Mouse (Mus musculus): ENCODE measurements at regions not wholly inside any gene's neighbourhood (a gene's known extent, or its start where the extent isn't known, plus 50 kb on each side); places are given as distances from the start of the nearest gene placed in this dataset.

DNA sequence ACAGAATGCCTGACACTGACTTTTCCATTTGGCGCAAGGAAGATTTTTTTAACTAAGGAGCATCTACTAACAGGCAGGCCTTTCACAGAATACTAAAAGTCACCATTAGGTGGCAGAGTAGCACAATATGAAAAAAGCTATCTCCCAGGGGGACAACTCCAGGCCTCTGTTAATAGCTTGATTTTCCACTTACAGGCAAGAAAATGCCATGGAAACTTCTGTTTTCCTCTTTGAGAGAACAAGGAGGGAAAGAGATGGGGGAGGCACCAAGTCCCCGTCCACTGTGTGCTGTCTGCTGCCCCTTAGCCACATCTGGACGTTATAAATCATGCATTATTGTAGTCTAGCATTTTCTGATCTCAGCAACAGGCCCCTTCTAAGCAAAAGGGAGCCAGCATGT lies 320.3 kb downstream of the Icos start:
- Histone ChIP-seq H3K4me3 (no peak overlapping the region), H3K27me3 (replicated peaks) (peaks cover 7% of the 10 kb centered on the region; the same call in 1 of the 2 replicates), H3K36me3 (no peaks in the 10 kb centered on the region), H3K9ac (no peak overlapping the region), H3K4me1 (peaks cover 50% of the 10 kb centered on the region), H3K27ac (0 out of 2 replicates have a peak overlapping the region, but pooled peaks have one; percentile 20), H3K4me2 (replicated peaks) (no peak overlapping the region), H3K9me3 (no peaks in the 10 kb centered on the region)
- 17% methylated on average over 3 of the region's 3 CpGs for WGBS
- ATAC-seq (ENCODE audit: low FRiP score, low read depth), result no peak

DNA sequence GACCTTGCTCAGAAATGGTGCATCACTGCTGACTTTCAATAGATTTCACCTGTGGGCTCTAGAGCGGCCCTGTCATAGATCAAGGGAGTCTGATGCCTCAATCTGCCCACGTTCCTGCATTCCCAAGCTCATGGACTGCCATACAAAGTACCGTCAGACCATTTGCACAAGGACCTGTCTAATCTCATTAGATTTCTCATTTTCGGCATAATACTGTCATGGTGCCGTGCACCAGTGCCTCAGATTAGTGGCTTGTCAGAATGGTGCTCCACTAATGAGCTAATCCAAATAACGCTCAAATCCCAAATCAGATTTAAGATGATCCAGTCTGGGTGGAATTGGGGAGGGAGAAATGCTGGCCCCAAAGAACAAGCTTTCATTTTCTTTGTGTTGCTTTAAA lies 321.1 kb downstream of the Icos start:
- no peak for ATAC-seq (ENCODE audit: low FRiP score, low read depth)
- Histone ChIP-seq H3K36me3 (no peaks in the 10 kb centered on the region), H3K27ac (0 out of 2 replicates have a peak overlapping the region, but pooled peaks have one; percentile 20), H3K4me3 (no peak overlapping the region), H3K9ac (no peak overlapping the region), H3K4me1 (peaks cover 45% of the 10 kb centered on the region), H3K27me3 (replicated peaks) (peaks cover 12% of the 10 kb centered on the region; the same call in 1 of the 2 replicates), H3K9me3 (no peaks in the 10 kb centered on the region), H3K4me2 (replicated peaks) (no peak overlapping the region)
- WGBS, result 61% methylated on average over 6 of the region's 6 CpGs

DNA sequence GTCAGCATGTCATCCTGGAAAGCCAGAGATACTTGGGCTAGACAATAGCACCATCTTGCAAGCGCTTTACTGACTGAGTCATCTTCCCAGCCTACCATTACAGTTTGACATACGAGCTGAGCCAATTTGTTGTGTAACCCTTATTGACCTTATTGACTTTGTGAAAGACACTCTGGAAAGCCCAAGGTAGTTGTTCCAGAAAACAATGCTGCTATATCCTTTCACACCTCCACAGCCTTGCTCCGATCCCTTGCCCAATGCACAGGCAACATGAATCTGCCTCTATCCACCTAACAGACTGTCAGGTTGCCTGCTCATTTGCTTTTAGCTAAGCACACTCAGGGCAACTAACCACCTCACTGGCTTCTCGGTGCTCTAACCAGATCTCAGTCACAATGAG lies 322.8 kb downstream of the Icos start:
- Histone ChIP-seq H3K9ac (no peak overlapping the region), H3K4me1 (peaks cover 45% of the 10 kb centered on the region), H3K4me2 (replicated peaks) (no peak overlapping the region), H3K4me3 (no peak overlapping the region), H3K27me3 (replicated peaks) (peaks cover 22% of the 10 kb centered on the region), H3K27ac (no peak overlapping the region), H3K9me3 (no peaks in the 10 kb centered on the region), H3K36me3 (no peaks in the 10 kb centered on the region)
- no peak for ATAC-seq (ENCODE audit: low FRiP score, low read depth)
- 17% methylated on average over 4 of the region's 4 CpGs for WGBS

DNA sequence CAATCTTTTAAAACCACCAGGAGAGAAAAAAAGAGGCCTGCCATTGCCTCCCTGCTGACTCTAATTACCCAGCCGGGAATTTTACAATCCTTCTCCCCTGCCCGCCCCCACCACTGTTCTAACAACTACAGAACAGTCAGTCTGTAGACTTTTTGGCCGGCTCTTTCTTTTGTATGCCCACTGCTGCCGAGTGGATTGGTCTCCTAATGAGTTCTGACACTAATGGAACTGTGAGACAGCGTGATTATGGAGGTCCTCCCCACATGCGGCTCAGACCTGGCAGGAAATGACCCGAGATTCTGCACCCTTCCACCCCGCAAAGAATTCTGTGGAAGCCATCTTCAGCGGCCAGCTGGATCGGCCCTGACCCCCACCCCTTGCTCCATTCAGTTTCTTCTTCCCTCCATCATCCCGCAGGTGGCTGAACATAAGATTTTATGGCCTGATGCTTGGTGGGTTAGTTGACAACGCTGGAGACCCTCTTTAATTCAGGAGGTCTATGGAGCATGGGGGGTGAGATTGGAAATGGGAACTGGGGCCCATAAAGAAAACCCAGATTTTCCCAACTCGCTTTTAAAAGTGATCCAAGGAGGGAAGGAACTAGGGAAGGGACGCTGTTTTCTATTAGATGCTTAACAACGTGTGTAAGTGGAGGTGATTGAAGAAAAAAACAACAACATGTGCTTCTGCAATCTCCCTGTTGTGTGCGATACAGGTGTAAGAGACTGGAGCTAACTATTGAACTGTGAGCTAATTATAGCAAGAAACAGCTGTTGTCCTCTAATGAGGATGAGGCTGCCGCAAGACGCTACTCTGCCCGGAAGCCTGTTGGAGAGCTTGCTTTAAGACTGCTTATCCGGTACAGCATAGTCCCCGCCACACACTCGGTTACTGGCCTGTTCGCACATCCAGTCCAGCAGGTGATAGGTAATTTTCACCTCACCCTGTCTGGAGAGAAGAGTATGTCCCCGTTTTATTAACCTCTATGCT lies 323.6 kb downstream of the Icos start:
- no peaks in the 10 kb centered on the region for H3K9me3 ChIP-seq
- no peaks in the 10 kb centered on the region for H3K36me3 ChIP-seq
- H3K27me3 ChIP-seq (replicated peaks), result peaks cover 25% of the 10 kb centered on the region
- 0 out of 2 replicates have a peak, but pooled peaks have one; percentile 16 for ATAC-seq (ENCODE audit: low FRiP score, low read depth)
- 11% methylated on average over 24 of the region's 24 CpGs for WGBS
- no peak overlapping the region for H3K4me3 ChIP-seq
- no peak overlapping the region for H3K9ac ChIP-seq
- H3K4me2 ChIP-seq (replicated peaks), result peak overlapping the region; percentile 26
- H3K27ac ChIP-seq, result no peak overlapping the region
- H3K4me1 ChIP-seq, result peaks cover 45% of the 10 kb centered on the region

DNA sequence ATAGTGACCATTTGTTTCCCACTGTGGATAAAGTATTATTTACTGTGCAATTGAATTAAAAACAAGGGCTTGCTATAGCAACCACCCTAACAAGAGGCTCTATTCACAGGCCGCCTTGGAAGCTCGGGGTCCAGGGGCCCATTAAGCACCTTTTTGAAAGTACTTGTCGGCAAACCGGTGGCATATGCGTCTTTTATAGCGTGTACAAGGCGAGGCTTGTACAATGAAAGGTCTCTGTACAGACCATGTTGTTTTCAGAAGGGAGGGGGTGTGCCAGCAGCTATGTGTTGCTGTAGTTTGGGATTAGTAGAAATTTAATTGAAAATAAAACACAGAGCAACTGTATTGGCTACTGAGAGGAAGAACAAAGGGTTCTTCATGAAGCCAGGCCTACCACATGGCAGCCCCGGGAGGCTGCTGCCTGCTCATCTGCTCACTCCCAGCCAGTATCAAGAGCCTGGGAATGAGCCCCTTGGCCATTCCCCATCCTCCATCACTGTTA lies 324.9 kb downstream of the Icos start:
- 8% methylated on average over 8 of the region's 8 CpGs for WGBS
- Histone ChIP-seq H3K36me3 (no peaks in the 10 kb centered on the region), H3K9me3 (no peaks in the 10 kb centered on the region), H3K27ac (no peak overlapping the region), H3K9ac (no peak overlapping the region), H3K4me3 (no peak overlapping the region), H3K4me2 (replicated peaks) (peak overlapping the region; percentile 26; the same call in 1 of the 2 replicates), H3K4me1 (peaks cover 37% of the 10 kb centered on the region), H3K27me3 (replicated peaks) (peaks cover 33% of the 10 kb centered on the region)
- ATAC-seq (ENCODE audit: low FRiP score, low read depth), result peak; percentile 87

DNA sequence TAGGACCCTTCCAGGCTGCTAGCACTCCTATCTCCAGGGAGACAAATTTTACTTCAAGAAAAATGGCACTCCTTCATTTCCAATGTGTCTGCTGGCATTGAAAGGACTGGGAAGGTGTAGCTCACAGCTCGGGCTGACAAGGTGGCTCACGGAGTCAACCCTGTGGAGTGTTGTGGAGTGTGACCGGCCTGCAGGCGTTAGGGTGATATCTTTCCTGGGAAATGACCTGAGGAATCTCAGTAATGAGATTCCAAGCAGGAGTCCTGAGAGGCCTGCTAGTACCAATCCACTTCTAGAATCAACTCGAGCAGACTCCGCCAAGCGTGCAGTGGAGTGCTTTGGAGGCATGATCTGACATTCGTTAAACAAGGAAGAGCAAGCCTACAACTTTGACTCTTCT lies 328.6 kb downstream of the Icos start:
- no peak for ATAC-seq (ENCODE audit: low FRiP score, low read depth)
- WGBS, result 52% methylated on average over 8 of the region's 8 CpGs
- H3K4me3 ChIP-seq, result no peak overlapping the region
- H3K4me1 ChIP-seq, result peaks cover 11% of the 10 kb centered on the region
- H3K36me3 ChIP-seq, result no peaks in the 10 kb centered on the region
- H3K27me3 ChIP-seq (replicated peaks), result peaks cover 45% of the 10 kb centered on the region
- H3K9me3 ChIP-seq, result no peaks in the 10 kb centered on the region
- no peak overlapping the region for H3K4me2 ChIP-seq (replicated peaks)
- H3K27ac ChIP-seq, result no peak overlapping the region
- no peak overlapping the region for H3K9ac ChIP-seq

DNA sequence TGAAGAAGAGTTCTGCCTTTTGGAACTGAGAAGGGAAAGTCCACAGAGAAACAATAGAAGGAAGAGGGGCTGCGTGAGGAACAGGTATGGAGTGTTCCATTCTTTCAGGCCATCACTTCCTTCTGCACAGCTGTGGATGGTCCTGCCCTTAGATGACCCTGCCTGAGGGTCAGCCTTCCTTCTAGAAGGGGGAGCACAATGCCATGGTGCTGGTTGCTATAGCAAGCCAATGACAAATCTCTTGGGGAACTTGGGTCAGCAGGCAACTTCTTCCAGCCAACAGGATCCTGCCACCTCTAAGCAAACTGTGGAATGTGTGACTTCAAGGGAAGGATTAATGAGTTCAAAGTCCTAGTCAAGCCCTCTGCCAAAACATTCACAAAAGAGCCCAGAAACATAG lies 329.1 kb upstream of the Pard3b start:
- peaks cover 46% of the 10 kb centered on the region for H3K27me3 ChIP-seq (replicated peaks)
- 76% methylated on average over 1 of the region's 1 CpGs for WGBS
- no peak for ATAC-seq (ENCODE audit: low FRiP score, low read depth)
- H3K36me3 ChIP-seq, result no peaks in the 10 kb centered on the region
- no peak overlapping the region for H3K4me2 ChIP-seq (replicated peaks)
- H3K27ac ChIP-seq, result no peak overlapping the region
- no peak overlapping the region for H3K4me3 ChIP-seq
- H3K9me3 ChIP-seq, result no peaks in the 10 kb centered on the region
- H3K4me1 ChIP-seq, result no peaks in the 10 kb centered on the region
- no peak overlapping the region for H3K9ac ChIP-seq

DNA sequence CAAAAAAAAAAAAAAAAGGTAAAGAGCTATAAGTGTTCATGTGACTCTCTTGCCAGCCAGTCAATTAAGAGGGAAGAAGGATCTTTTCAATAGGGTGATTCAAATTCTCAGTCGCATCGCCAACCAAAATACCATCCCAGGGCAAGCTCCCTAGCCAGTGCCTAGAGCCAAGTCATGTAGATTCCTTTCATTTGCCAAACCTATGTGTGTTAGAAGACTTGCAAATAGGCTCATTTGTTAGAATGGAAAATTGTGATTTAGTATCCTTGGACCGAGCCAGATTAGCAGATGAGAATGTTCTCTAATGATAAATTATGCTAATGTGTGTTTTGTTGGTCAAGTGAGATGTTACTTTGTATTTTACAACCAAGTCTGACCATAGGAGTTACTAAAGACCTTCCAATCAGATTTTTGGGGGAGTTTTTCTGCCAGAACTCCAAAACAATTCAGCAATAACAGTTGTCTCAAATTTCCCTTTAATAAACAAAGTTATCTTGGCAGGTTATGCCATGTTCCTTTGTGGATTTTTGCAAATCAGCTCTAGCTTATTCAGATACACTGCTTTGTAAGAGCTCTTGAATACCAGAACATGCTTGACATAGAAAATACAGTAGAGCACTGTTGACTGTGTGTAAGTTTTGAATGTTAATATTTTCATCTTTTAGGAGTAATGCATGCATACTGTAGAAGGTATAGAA lies 328.4 kb upstream of the Pard3b start:
- no peak overlapping the region for H3K27ac ChIP-seq
- no peak for ATAC-seq (ENCODE audit: low FRiP score, low read depth)
- H3K27me3 ChIP-seq (replicated peaks), result peaks cover 40% of the 10 kb centered on the region
- H3K9ac ChIP-seq, result no peak overlapping the region
- no peaks in the 10 kb centered on the region for H3K4me1 ChIP-seq
- H3K4me2 ChIP-seq (replicated peaks), result no peak overlapping the region
- WGBS, result 88% methylated on average over 3 of the region's 3 CpGs
- H3K36me3 ChIP-seq, result no peaks in the 10 kb centered on the region
- H3K9me3 ChIP-seq, result no peaks in the 10 kb centered on the region
- no peak overlapping the region for H3K4me3 ChIP-seq

DNA sequence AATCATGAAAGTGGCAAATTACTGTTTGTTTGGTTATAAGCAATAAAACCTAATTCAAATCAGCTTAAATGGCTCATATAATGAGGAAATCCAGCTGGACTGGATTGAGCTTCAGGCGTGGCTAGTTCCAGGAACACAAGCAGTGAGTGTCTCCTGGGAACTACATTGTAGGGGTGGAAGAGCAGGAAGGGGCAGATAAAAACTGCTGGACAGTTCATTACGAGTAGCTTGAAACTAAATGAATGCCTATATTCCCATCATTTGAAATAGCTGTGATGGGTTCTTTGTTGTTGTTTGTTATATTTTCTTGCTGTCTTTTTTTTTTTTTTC lies 327.9 kb upstream of the Pard3b start:
- no peak overlapping the region for H3K4me2 ChIP-seq (replicated peaks)
- H3K4me3 ChIP-seq, result no peak overlapping the region
- no peaks in the 10 kb centered on the region for H3K36me3 ChIP-seq
- H3K9ac ChIP-seq, result no peak overlapping the region
- H3K9me3 ChIP-seq, result no peaks in the 10 kb centered on the region
- ATAC-seq (ENCODE audit: low FRiP score, low read depth), result no peak
- no peak overlapping the region for H3K27ac ChIP-seq
- no peaks in the 10 kb centered on the region for H3K4me1 ChIP-seq
- peaks cover 40% of the 10 kb centered on the region for H3K27me3 ChIP-seq (replicated peaks)
- 68% methylated on average over 2 of the region's 2 CpGs for WGBS

DNA sequence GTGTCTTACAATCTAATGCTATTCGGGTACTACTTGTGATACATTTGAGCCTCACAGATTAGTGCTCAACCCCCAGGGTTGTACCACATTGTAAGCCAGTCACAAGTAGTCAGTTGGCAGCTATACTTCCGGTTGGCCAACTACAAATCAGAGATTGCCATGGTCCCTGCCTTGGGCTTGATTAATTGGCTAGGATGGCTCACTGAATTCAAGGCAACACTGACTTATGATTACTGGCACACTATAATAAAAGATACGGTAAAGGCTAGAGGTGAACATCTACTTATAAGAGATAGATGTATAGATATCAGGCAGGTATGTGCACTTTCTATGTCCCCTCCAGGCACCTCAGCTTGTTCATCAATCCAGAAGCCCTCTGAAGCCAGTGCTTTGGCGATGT lies 325.4 kb upstream of the Pard3b start:
- peaks cover 21% of the 10 kb centered on the region for H3K27me3 ChIP-seq (replicated peaks)
- H3K9me3 ChIP-seq, result no peaks in the 10 kb centered on the region
- no peak overlapping the region for H3K4me2 ChIP-seq (replicated peaks)
- no peaks in the 10 kb centered on the region for H3K36me3 ChIP-seq
- no peak for ATAC-seq (ENCODE audit: low FRiP score, low read depth)
- WGBS, result 89% methylated on average over 4 of the region's 4 CpGs
- no peak overlapping the region for H3K9ac ChIP-seq
- no peaks in the 10 kb centered on the region for H3K4me1 ChIP-seq
- H3K4me3 ChIP-seq, result no peak overlapping the region
- no peak overlapping the region for H3K27ac ChIP-seq

DNA sequence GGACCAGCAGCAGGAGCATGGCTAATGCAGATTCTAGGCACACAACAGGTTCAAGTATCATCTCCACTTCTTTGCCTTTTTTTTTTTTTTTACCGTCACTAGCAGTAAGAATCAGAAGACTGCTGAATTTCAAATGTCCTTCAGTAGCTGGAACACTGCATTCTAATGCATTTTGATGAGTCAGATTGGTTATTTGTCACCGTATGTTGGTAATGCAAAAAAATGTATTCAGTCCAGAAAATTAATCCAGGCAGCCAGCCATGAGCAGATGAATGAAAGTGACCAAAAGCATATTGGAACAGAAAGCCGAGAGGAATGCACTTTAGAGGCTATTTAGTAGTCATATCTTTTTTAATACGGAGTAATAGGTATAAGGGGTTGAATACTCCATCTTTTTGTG lies 322.4 kb upstream of the Pard3b start:
- Histone ChIP-seq H3K9ac (no peak overlapping the region), H3K27me3 (replicated peaks) (peaks cover 10% of the 10 kb centered on the region; the same call in 1 of the 2 replicates), H3K4me3 (no peak overlapping the region), H3K4me1 (peaks cover 6% of the 10 kb centered on the region; the same call in 1 of the 2 replicates), H3K9me3 (no peaks in the 10 kb centered on the region), H3K36me3 (no peaks in the 10 kb centered on the region), H3K4me2 (replicated peaks) (no peak overlapping the region), H3K27ac (no peak overlapping the region)
- WGBS, result 88% methylated on average over 4 of the region's 4 CpGs
- ATAC-seq (ENCODE audit: low FRiP score, low read depth), result no peak

DNA sequence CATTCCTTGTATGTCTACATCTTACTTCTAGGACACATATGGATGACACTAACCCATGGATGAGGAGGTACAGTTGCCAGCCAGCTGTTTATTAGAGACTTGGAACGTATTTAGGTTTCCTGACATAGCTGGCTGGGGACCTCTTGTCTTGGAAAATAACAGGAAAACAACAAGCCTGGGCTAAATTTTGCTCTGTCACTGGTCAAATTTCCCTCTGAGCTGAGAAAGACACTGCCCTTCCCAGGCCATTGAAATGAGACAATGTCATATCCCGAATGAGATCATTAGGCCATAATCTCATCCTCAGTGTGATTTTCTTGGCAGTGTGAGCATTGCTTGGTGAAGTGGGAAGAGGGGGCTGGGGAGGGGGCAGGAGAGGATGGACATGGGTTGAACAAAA lies 321.9 kb upstream of the Pard3b start:
- Histone ChIP-seq H3K27me3 (replicated peaks) (peaks cover 8% of the 10 kb centered on the region; the same call in 1 of the 2 replicates), H3K36me3 (no peaks in the 10 kb centered on the region), H3K27ac (no peak overlapping the region), H3K9me3 (no peaks in the 10 kb centered on the region), H3K4me2 (replicated peaks) (no peak overlapping the region), H3K9ac (no peak overlapping the region), H3K4me3 (no peak overlapping the region), H3K4me1 (peaks cover 6% of the 10 kb centered on the region; the same call in 1 of the 2 replicates)
- no peak for ATAC-seq (ENCODE audit: low FRiP score, low read depth)
- WGBS, result 83% methylated on average over 2 of the region's 2 CpGs

All from neural tube, embryonic 12.5 days (tissue).